Mouse (Mus musculus): ENCODE measurements around the gene Opalin. TPM values are rescaled to one million over a fixed set of nuclear protein-coding genes. Genes with fewer than 3 reads are reported as not detected.
A peak's percentile ranks its signal among the peaks of the same experiment; 100 is the strongest.

Opalin gene
- polyA plus RNA-seq, 1 experiment from 2014 or later, result not detected

DNA sequence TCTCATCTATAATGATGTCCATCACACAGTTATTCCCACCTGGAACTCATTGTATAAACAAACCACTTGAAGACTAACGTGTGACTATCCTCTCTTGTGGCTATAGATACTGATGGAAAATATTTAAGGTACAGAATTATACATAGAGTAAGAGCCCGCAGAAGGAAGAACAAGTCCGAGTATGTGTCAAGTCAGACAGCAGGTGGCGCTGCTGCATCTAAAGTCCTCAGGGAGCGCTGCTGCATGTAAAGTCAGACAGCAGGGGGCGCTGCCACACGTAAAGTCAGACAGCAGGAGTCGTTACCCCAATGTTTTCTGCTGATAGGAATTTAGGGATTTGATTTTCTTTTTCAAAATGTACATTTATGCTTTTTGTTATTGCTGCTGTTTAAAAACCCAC lies 5.4 kb downstream of the Opalin start:
- Histone ChIP-seq H3K27ac (no peak overlapping the region), H3K4me1 (replicated peaks) (no peaks in the 10 kb centered on the region), H3K4me2 (replicated peaks) (no peak overlapping the region), H3K36me3 (no peaks in the 10 kb centered on the region), H3K9ac (replicated peaks) (no peak overlapping the region), H3K9me3 (no peaks in the 10 kb centered on the region), H3K27me3 (no peaks in the 10 kb centered on the region), H3K4me3 (replicated peaks) (no peak overlapping the region)
- 7% methylated on average over 8 of the region's 8 CpGs for WGBS
- peak; percentile 65 for ATAC-seq

DNA sequence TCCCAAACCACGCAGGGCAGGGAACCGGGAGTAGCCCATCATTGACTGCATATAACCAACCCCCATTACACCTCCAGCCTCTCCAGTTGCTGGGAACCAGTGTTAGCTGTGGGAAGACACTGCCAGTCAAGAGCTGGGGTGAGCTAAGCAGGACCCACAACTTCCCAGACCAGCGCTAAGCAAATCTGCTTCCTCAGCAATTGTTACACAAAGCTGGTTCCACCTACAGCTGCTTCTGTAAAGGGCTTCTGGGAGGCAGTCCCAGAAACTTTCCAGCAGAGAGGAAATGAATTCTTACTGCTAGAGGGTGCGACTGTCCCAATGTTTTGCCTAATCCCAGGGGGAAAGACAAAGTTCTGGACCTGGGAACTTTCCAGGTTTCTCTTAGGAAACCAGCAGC lies 22.2 kb downstream of the Opalin start:
- Histone ChIP-seq H3K4me1 (replicated peaks) (no peaks in the 10 kb centered on the region), H3K36me3 (no peaks in the 10 kb centered on the region), H3K4me2 (replicated peaks) (no peak overlapping the region), H3K4me3 (replicated peaks) (no peak overlapping the region), H3K27me3 (no peaks in the 10 kb centered on the region), H3K9me3 (no peaks in the 10 kb centered on the region), H3K9ac (replicated peaks) (no peak overlapping the region), H3K27ac (no peak overlapping the region)
- no peak for ATAC-seq
- WGBS, result 61% methylated on average over 4 of the region's 4 CpGs

GRCm38 (mm10) chr19:41053530-41053929 lies 23.4 kb downstream of the Opalin start:
- H3K4me1 ChIP-seq (replicated peaks), result no peaks in the 10 kb centered on the region
- H3K9ac ChIP-seq (replicated peaks), result no peak overlapping the region
- ATAC-seq, result no peak
- WGBS, result 41% methylated on average over 10 of the region's 10 CpGs
- no peak overlapping the region for H3K27ac ChIP-seq
- no peaks in the 10 kb centered on the region for H3K9me3 ChIP-seq
- no peak overlapping the region for H3K4me2 ChIP-seq (replicated peaks)
- H3K4me3 ChIP-seq (replicated peaks), result no peak overlapping the region
- H3K36me3 ChIP-seq, result no peaks in the 10 kb centered on the region
- no peaks in the 10 kb centered on the region for H3K27me3 ChIP-seq

DNA sequence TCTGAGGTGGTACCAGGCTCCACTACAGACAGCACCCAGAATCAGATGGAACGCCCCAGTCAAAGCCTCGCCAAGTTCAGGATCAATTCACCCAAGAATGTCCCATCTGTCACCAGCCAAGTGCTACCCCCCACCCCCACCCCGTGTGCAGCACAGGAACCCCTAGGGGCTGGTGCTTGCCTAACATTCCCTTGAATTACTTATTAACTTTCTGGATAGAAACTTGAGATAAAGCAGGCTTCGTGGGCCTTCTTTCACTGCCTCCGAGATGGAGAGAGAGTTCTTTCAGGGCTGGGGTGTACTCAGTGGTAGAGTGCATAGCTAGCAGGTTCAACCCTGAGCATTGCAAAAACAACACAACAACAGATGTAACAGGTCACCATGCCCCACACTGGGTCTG lies 24.7 kb downstream of the Opalin start:
- H3K4me2 ChIP-seq (replicated peaks), result no peak overlapping the region

DNA sequence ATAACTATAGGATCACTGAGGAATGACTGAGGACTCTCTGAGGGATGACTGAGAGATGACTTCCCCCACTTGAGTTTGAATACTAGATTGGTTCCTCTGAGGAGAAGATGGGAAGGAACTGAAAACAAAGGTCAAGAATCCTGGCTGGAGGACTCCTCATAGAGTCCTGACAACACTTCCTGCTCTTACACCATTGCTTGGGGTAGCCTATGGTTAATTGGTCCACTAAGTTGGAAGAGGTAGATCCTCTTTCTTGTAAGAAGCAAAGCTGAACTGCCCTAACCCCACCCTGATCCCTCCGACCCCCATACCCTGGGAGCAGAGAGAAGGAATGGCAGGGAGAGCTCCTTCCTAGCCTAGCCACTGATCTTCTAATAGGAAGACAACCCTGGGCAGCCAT lies 25.2 kb downstream of the Opalin start:
- no peak for ATAC-seq
- no peak overlapping the region for H3K9ac ChIP-seq (replicated peaks)
- no peak overlapping the region for H3K4me3 ChIP-seq (replicated peaks)
- H3K4me1 ChIP-seq (replicated peaks), result no peaks in the 10 kb centered on the region
- WGBS, result 89% methylated on average over 1 of the region's 1 CpGs
- H3K27me3 ChIP-seq, result no peaks in the 10 kb centered on the region
- H3K27ac ChIP-seq, result no peak overlapping the region
- no peaks in the 10 kb centered on the region for H3K36me3 ChIP-seq
- no peaks in the 10 kb centered on the region for H3K9me3 ChIP-seq
- H3K4me2 ChIP-seq (replicated peaks), result no peak overlapping the region

More for the DNA sequence above, 24.7 kb downstream of the Opalin start:
- Histone ChIP-seq H3K4me3 (replicated peaks) (no peak overlapping the region), H3K27me3 (no peaks in the 10 kb centered on the region), H3K9ac (replicated peaks) (no peak overlapping the region), H3K36me3 (no peaks in the 10 kb centered on the region), H3K27ac (no peak overlapping the region), H3K4me1 (replicated peaks) (no peaks in the 10 kb centered on the region), H3K9me3 (no peaks in the 10 kb centered on the region)
- WGBS, result 84% methylated on average over 5 of the region's 5 CpGs
- no peak for ATAC-seq

- Histone ChIP-seq H3K27me3 (no peaks in the 10 kb centered on the region), H3K36me3 (no peaks in the 10 kb centered on the region), H3K9me3 (no peaks in the 10 kb centered on the region), H3K4me2 (replicated peaks) (no peak overlapping the region), H3K27ac (no peak overlapping the region), H3K4me1 (replicated peaks) (no peaks in the 10 kb centered on the region), H3K4me3 (replicated peaks) (no peak overlapping the region), H3K9ac (replicated peaks) (no peak overlapping the region)
- 90% methylated on average over 3 of the region's 3 CpGs for WGBS
- no peak for ATAC-seq
These were observed 28.7 kb downstream of the Opalin start for GRCm38 (mm10) chr19:41048187-41048559.

DNA sequence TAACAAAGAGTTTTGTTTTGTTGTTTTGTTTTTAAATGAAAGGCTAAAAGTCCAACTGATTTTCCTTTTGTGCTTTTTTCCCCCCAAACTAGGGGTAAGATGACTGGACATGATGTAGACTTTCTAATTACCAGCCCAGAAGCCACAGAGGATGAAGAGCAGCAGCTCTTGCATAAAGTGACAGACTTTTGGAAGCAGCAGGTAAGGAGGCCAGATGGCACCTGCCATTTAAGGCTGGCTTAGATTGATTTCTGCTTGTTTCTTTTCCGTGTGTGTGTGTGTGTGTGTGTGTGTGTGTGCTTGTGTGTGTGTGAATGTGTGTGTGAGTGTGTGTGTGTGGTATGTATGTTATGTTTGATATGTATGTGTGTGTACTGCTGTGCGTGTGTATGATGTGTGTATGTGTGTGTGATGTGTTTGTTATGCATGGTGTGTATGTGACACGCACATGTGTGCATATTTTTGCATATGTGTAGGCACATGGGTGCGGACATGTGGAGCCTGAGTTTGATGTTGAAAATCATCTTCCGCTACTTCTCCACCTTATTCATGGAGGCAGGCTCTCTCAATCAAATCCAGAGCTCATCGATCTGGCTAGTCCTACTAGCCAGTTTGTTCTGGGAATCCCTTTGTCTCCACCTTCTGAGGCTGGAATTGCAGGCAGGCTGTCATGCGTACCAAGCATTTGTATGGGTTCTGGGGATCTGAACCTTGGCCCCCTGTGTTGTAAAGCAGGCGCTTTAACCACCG lies 29.3 kb downstream of the Opalin start:
- ATAC-seq, result no peak
- 72% methylated on average over 9 of the region's 9 CpGs for WGBS

GRCm38 (mm10) chr19:41045091-41045770 lies 31.7 kb downstream of the Opalin start:
- Histone ChIP-seq H3K9ac (replicated peaks) (no peak overlapping the region), H3K36me3 (no peaks in the 10 kb centered on the region), H3K9me3 (no peaks in the 10 kb centered on the region), H3K27ac (no peak overlapping the region), H3K4me1 (replicated peaks) (no peaks in the 10 kb centered on the region), H3K4me2 (replicated peaks) (no peak overlapping the region), H3K27me3 (no peaks in the 10 kb centered on the region), H3K4me3 (replicated peaks) (no peak overlapping the region)
- 61% methylated on average over 10 of the region's 10 CpGs for WGBS
- no peak for ATAC-seq

More for the DNA sequence above, 29.3 kb downstream of the Opalin start:
- Histone ChIP-seq H3K36me3 (no peaks in the 10 kb centered on the region), H3K9me3 (no peaks in the 10 kb centered on the region), H3K27me3 (no peaks in the 10 kb centered on the region), H3K4me2 (replicated peaks) (no peak overlapping the region), H3K27ac (no peak overlapping the region), H3K4me3 (replicated peaks) (no peak overlapping the region), H3K4me1 (replicated peaks) (no peaks in the 10 kb centered on the region), H3K9ac (replicated peaks) (no peak overlapping the region)

GRCm38 (mm10) chr19:41039110-41039509 lies 37.8 kb downstream of the Opalin start:
- H3K4me1 ChIP-seq (replicated peaks), result no peaks in the 10 kb centered on the region
- H3K9ac ChIP-seq (replicated peaks), result no peak overlapping the region
- no peaks in the 10 kb centered on the region for H3K9me3 ChIP-seq
- H3K36me3 ChIP-seq, result no peaks in the 10 kb centered on the region
- H3K27ac ChIP-seq, result no peak overlapping the region
- no peak overlapping the region for H3K4me3 ChIP-seq (replicated peaks)
- no peaks in the 10 kb centered on the region for H3K27me3 ChIP-seq
- no peak overlapping the region for H3K4me2 ChIP-seq (replicated peaks)
- WGBS, result 91% methylated on average over 7 of the region's 7 CpGs
- no peak for ATAC-seq

DNA sequence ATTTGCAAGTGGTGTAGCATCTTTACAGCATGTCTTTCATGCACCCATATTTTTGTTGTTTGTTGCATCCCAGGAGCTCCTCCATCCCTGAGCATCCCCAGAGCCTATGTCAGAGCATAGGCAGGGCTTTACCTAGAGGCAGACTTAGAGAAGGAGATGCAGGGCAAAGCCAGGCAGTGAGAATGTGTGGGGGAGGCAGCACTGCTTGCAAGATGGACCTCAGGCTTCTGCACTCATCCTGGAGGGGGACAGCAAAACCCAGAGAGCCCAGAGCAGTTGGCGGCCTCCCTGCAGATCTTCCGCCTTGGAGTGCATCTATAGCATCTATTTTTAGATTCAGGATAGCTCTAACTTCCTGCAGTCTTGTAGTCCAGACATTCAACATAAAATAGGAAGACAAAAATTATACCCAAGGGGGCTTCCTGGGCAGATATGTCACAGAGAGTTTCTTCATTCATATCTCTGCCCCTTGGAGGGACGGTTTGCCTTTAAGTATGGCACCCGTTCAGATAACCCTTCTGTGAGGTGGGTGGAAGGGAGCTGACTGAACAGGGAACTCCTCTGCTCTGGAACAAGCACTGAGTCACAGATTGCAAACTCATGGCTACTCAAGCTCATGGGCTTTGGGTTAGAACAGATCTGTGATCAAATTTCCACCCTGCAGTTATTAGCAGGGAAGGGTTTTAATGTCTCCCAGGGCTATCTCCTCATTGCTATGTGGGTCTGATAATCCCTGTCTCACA lies 40.9 kb downstream of the Opalin start:
- H3K9ac ChIP-seq (replicated peaks), result no peak overlapping the region

DNA sequence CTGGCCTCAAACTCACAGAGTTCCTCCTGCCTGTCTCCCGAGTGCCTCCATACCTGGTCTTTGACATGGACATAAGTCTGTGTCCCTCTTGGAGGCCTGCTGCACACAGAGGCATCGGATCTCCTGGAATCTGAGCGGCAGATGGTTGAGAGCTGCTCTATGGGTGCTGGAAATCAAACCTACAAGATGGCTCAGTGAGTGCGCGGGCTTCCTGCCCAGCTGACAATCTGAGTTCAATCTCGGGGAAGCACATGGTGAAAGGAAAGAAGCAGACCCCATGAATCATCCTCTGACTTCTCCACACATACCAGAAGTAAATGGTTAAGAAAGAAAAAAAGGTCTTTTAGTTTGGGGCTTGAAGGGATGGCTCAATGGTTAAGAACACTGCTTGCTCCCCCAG lies 45.0 kb downstream of the Opalin start:
- no peak overlapping the region for H3K9ac ChIP-seq (replicated peaks)
- 0 out of 2 replicates have a peak, but pooled peaks cover 3% of the 10 kb centered on the region for H3K4me1 ChIP-seq (replicated peaks)
- H3K36me3 ChIP-seq, result no peaks in the 10 kb centered on the region
- H3K27me3 ChIP-seq, result no peaks in the 10 kb centered on the region
- no peak for ATAC-seq
- WGBS, result 92% methylated on average over 6 of the region's 6 CpGs
- no peak overlapping the region for H3K4me2 ChIP-seq (replicated peaks)
- no peak overlapping the region for H3K4me3 ChIP-seq (replicated peaks)
- no peaks in the 10 kb centered on the region for H3K9me3 ChIP-seq
- H3K27ac ChIP-seq, result no peak overlapping the region

More for the DNA sequence above, 40.9 kb downstream of the Opalin start:
- H3K9me3 ChIP-seq, result no peaks in the 10 kb centered on the region
- H3K27ac ChIP-seq, result no peak overlapping the region
- H3K4me3 ChIP-seq (replicated peaks), result no peak overlapping the region
- WGBS, result 86% methylated on average over 4 of the region's 4 CpGs
- H3K36me3 ChIP-seq, result no peaks in the 10 kb centered on the region
- no peaks in the 10 kb centered on the region for H3K4me1 ChIP-seq (replicated peaks)
- no peak for ATAC-seq
- no peak overlapping the region for H3K4me2 ChIP-seq (replicated peaks)
- H3K27me3 ChIP-seq, result no peaks in the 10 kb centered on the region

DNA sequence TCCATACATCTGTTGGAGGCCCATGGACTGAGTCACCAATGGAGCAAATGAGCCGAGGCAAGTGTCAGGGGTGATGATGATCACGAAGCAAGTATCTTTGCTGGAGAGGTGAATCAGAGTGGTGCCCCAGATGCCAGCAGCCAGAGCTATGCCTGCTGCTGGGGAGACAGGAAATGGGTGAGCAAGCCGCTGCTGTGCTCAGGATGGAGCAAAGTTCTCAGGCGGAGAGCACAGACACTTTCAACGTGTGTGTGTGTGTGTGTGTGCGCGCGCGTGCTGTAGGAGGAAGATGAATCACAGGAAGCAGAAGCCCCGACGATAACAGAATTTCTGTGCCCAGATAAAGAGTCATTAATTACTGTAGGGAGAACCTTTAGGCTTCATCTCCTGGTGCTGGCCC lies 45.9 kb downstream of the Opalin start:
- 89% methylated on average over 11 of the region's 11 CpGs for WGBS
- no peak for ATAC-seq
- Histone ChIP-seq H3K4me2 (replicated peaks) (no peak overlapping the region), H3K4me3 (replicated peaks) (no peak overlapping the region), H3K9me3 (no peaks in the 10 kb centered on the region), H3K9ac (replicated peaks) (no peak overlapping the region), H3K4me1 (replicated peaks) (0 out of 2 replicates have a peak, but pooled peaks cover 3% of the 10 kb centered on the region), H3K27ac (no peak overlapping the region), H3K27me3 (no peaks in the 10 kb centered on the region), H3K36me3 (no peaks in the 10 kb centered on the region)
